Mouse (Mus musculus): ENCODE data around the gene Ppp2r1b.
"Not testable (repeated sequence)": the region's sequence is repeated elsewhere in the genome, so short reads cannot be mapped to it uniquely, and the experiment has no call there.

Gene Ppp2r1b

DNA sequence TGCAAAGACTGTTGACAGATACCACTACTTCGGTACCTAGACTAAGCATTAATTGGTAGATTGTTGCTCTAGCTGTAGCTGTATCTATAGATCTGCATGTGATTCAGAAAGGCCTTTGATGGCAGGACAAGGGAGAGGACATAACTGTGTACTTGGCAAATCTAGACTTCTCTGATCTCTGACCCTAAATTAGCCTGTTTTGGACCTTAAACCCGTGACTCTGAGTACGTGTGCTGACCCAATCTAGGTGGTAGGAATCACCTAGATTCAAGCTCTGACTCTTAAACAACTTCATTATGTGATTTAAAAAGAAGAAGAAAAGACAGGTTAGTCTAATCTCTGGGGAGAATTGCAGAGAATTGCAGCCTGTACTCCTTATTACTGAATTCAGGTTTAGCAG is at the start of gene Ppp2r1b:
TSS of gene Ppp2r1b (plus strand) at position 221 of the 400 bp plus-strand sequence.
- DNase-seq (ENCODE audit: low read depth, low spot score): no peak

DNA sequence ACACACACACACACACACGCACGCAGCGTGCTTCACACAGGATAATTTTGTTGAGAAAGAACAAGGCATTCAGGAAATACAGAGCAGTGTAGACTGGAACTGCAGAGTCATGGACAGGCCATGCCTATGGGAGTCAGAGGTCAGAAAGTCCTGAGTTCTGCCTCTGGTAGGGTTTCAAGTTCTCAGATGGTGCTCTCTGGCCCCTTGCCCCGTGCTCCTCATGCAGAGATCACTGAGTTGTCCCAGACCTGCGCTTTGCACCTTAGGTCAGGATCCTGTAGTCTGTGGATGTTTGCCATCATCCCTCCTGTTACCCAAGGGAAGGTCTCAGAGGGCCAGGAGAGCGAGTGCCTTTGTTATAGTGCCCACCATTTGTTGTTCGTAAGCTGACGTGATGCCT is 48.3 kb upstream of the Ppp2r1b start:
- DNase-seq (ENCODE audit: low read depth, low spot score): no peak

DNA sequence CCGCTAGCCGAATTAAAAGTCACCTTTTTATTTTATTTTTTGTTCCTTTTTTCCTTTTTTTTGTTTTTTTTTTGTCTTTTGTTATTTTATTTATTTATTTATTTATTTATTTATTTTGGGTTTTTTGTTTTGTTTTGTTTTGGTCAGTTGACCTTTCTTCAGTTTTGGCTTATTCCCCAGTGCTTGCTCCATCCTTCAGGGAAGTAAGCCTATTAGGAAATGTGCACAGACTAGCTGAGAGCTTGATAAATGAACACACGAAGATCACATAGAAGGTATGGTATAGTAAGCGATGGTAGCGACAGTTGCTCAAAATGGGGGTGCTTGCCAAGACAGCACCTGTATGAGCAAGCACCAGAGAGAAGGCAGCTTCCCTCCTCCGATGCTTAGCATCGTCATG is 47.5 kb upstream of the Ppp2r1b start:
- DNase-seq (ENCODE audit: low read depth, low spot score): no peak

DNA sequence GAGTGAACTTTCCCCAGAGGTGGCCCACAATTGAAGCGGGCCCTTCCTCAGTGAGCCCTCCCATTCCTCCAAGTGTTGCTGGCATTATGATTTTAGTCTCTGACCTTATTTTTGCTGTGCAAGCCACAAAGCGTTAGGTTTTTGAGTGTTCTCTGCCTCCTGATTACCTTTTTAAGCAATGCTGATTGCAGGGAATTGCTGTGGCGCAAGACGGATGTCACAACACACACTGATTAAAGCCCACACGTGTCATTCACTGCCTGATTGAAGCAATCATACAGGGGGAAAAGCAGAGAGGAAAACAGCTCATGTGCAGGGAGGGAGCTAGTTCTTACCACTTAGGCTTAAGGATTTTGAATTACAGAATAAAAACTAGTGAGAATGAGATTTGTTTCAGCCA is 46.7 kb upstream of the Ppp2r1b start:
- peak; percentile 31 for DNase-seq (ENCODE audit: low read depth, low spot score)

DNA sequence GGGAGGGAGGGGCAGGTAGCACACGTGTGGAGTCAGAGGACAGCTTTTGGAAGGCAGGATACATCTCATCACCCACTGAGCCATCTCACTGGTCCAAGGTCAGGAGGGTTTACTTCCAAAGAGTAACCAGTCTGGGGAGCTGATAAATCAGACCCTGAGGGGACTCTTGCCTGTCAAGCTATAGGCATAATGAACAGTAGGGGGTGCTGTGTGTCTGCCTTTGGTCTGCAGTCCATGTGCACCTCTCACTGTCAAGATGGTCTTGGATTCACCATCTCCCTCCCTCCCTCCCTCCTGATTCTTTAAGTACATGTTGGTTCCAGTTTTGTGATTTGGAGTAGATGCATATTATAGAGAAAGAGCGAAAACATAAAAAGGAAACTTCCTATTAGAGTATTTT is 44.1 kb upstream of the Ppp2r1b start:
- DNase-seq (ENCODE audit: low read depth, low spot score): peak; percentile 76

DNA sequence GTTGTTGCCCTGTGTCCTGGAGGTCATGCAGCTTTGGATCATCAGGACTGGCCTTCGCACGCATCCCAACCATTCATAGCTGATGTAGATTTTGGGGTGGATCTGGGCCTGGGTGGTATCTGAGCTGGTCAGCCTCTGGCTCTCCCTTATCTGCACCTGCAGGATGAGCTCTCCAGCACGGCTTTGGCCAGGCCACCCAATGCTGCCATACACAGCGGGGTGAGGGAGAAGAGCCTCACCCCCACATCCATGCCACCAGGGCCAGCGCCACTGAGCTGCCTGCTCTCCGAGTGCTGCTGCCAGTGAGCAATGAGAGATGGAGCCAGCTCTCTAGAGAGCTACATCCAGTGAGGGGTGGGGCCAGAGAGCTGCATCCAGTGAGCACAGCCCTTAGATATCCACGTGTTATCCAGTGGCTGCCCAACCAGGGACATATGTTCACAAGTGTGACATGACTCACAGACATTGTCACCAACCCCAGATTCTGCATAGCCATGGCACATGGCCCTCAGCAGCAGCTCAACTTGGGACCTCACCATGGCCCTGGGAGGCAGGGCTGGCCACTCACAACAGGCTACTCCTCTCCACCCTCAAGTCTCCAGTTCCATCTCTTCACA is 41.9 kb upstream of the Ppp2r1b start:
- DNase-seq (ENCODE audit: low read depth, low spot score): no peak

DNA sequence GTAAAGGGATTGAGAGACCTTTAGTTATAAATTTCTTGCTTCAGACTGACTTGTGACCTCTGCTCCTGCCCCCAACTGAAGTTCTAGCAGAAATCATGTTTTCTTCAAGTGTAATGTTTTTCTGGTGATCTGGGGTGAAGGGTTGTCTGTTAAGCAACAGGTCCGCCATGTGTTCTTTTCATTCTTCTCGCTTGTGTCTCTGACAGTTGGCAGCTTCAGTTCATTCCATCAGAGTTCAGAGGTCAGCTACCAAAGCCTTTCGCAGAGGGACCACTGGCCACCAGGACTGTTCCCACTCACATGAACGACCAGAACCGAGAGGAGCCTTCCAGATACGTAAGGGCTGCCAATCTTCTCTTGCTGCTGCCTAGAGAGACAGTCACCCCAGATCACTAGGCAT is 36.6 kb upstream of the Ppp2r1b start:
- no peak for DNase-seq (ENCODE audit: low read depth, low spot score)

DNA sequence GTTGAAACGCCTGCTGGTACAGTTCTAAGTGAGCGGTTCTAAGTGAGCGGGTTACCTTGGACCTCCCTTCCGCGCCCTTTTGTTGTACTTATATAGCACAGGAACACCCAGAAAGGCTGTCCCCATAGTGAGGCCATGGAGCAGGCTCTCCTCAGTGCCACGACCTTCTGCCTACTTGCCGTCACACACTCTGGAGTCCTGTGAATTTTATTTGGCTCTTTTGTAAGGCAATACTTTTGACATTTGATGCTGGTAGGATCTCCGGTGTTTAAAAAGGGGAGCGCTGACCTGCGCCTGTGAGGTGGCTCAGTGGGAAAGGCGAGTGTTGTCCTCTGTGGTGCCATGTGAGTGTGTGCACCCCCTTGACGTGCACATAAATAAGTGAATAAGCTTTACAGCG is 36.0 kb upstream of the Ppp2r1b start:
- DNase-seq (ENCODE audit: low read depth, low spot score): no peak

DNA sequence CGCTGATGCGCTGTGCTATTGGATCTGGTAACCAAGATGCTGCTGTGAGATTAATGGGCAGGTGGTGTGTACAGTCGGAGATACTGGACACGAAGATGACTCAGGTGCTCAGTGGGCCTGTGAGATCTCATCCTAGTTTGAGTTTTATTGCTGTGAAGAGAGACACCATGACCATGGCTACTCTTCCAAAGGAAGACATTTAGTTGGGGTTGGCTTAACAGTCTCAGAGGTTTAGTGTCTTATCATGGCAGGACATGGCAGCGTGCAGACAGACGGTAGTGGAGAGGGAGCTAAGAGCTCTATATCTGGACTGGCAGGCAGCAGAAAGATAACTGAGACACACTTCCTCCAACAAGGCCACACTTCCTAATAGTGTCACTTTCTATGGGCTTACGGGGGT is 33.9 kb upstream of the Ppp2r1b start:
- no peak for DNase-seq (ENCODE audit: low read depth, low spot score)

DNA sequence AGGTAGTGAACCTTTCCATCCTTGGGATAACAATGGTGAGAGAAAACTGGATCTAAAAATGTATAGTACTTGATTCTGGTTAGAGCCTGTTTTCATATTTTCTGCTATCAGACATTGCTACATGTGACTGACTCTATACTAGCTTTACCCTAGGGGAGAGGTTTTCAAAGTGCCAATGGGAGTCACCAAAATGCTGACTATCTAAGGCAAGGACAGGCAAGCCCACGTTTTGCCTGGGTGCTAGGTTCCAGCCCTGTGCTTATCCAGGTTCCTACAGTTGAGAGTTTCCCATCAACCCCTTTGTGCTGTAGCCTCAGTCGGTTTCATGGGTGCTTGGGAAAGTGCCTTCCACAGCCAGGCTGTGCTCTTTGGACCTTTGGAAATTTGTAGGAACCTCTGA is 33.4 kb upstream of the Ppp2r1b start:
- no peak for DNase-seq (ENCODE audit: low read depth, low spot score)

DNA sequence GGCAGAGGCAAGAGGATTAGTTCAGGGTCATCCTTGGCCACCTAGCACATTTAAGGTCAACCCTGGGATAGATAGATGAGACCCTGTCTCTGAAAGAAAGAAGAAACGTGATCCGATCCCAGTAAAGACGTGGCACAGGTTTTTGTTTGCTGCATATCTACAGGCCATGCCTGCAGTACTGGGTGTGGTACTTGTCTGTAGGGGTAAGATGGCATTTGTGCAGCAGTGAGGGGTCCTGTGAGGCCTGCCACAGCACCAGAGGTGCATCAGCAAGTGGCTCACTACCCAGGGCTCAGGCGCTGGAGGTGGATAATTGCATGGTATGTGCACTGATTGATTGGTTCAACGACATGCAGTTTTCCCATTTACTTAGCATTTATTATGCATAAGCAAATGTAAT is 31.3 kb upstream of the Ppp2r1b start:
- DNase-seq (ENCODE audit: low read depth, low spot score): no peak

DNA sequence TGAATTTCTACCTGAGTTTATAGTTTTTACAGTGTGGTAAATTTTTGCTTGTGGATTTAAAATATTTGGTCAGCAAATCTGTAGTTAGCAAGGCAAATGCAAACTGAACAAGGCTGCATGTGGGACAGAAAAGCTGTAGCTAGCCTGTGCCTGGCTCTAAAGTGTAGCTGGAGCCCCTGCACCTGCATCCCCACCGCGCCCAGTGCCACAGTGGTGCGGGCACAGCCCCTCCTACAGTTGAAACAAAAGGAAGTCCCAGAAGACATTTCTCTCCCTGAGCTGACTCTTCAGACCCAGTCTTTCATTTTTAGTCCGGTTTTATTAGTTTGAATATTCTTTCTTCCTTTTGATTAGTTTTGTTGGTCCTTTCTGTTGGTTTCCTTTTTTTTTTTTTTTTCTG is 29.4 kb upstream of the Ppp2r1b start:
- DNase-seq (ENCODE audit: low read depth, low spot score): no peak

DNA sequence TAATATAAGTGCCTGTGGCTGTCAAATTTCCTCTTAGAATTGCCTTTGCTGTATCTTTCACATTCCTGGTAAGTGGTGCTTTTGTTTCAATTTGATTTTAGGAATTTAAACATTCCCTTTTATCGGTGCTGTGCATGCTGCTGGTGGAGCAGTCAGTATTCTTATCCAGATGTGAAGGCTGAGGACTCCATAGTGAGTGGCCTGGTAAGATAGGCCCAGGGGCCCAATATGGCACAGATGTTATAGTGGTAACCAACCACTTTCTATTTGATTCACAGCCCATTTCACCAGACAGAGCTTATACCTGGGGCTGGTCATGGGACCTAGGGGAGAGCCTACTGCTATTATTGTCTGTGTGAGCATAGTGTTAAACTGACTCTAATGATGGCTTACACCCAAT is 28.6 kb upstream of the Ppp2r1b start:
- DNase-seq (ENCODE audit: low read depth, low spot score): no peak

DNA sequence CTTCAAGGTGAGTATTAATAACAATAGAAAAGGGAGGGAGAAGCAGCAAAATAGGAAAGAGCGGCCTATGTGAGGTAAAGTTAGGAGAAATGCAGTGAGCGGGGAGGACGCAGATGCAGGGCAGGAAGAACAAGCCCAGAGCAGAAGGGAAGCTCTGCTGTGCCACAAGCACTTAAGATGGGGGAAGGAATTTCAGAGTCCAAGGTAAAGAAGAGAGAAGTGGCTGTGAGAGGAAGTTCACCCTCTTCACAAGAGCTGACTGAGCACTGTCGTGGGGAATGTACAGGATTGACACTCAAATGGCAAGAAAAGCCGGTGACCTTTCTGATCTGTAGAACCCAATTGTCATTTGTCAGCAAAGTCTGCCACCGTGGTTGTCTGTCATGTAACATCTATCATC is 27.1 kb upstream of the Ppp2r1b start:
- DNase-seq (ENCODE audit: low read depth, low spot score): peak; percentile 14

DNA sequence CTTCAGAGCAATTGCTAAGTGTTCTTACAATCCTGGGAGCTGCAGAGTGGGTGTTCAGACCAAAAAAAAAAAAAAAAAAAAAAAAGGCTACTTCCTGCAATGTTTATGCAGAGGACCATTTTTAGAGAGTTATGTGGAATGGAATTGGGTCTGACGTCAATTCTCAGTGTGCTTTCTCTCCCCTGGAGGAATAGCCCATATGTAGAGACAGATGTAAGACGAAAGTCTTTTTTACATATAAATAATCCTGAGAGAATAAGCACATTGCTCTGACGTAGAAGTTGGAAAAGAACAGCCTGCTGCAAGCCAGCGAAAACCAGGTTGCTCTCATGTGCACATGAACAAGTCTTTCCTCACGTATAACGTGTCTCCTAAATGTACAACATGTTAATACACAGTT is 25.4 kb upstream of the Ppp2r1b start:
- peak; percentile 81 for DNase-seq (ENCODE audit: low read depth, low spot score)

DNA sequence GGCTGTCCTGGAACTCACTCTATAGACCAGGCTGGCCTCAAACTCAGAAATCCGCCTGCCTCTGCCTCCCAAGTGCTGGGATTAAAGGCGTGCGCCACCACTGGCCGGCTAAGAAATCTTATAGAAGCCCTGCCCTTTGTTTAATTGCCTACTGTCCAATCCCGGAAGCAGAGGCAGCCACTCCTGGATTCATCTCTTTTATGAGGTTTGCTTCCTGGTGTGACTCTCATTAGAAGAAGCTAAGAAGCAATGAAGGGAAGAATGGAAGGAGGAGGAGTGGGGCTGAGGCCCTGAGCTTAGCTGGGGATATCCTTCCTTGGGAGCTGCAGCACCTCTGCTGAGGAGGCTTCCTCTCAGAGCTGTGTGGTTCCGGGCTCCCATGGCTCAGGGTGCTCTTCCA is 23.4 kb upstream of the Ppp2r1b start:
- DNase-seq (ENCODE audit: low read depth, low spot score): no peak

DNA sequence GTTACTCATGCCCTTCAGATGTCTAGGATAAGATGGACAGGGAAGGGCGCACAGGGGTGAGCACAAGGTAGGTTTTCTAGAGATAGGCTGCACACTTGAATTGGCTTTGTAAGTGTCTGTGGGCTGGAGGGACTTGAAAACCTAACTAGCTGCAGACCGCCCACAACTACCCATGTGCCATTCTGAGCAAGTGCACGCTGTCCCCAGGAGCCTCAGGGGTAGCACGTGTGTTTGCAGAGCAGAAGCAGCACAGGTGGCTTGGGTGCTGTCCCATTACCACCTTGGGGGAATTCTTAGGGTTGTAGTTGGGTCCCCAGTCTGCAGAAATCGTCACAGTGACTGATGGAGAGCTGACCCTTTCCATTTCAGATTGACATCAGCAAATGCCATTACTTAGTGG is 22.9 kb upstream of the Ppp2r1b start:
- DNase-seq (ENCODE audit: low read depth, low spot score): peak; percentile 42

DNA sequence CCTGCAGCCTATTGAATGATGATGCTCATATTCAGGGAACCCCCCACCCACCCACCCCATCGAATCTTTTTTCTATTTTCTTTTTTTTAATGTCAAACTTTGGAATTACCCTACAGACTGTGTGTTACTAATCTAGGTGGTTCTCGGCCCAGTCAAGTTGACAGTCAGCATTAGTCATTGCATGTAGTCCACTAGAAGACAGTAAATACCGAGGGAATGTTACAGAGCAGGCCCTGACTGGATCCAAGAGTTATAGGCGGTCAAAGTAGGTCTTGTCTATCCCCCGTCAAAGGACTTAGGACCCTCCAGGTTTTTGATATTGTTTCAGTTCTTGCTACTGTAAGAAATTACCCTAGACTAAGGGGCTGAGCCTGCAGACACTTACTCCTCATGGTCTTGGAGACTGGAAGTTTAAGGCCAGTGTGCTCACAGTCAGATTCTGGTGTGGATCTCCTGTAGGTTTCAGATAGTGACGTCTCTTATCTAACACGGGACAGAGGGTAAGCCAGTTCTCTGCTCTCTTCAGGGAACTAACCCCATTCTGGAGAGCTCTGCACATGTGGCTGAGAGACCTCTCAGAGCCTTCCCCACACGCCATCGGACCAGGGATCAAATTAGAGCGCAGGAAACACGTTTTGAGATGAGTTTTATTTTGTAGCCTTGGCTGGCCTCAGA is 21.2 kb upstream of the Ppp2r1b start:
- DNase-seq (ENCODE audit: low read depth, low spot score): no peak

DNA sequence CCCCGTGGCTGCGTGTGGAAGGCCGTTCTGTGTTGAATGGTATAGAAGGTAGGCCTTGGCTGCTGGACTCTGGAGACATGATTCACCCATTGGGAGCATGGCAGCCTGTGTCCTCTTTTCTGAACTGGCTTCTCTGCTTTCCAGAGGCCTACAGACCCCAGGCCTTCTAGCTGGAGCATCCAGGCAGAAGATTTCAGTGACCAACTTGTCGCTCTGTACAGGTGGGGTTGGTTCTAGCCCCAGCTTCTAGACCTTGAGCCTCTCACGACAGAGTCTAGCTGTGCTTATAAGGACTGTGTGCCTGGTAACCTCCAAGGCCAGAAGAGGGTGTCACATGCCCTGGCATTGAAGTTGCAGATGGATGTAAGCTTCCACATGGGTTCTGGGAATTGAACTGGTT is 13.6 kb upstream of the Ppp2r1b start:
- DNase-seq (ENCODE audit: low read depth, low spot score): no peak

DNA sequence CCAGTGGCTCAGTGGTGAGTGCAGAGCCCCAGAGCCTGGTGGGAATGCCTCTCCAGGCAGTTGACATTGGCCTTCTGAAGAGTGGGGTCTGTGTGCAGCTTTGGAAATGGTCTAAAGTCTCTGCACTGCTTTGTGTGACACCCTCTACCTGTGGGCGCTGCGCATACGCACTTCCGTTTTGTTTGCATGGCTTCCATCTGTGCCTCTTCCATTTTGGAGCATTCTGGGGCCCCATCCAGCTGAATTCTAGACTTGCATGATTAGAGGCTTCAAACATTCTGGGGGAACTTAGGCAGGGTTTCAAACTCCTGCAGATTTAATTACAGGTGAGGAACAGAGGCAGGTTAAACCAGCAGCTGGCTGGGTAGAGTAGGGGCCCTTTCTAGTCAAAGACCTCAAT is 12.9 kb upstream of the Ppp2r1b start:
- DNase-seq (ENCODE audit: low read depth, low spot score): peak; percentile 48

DNA sequence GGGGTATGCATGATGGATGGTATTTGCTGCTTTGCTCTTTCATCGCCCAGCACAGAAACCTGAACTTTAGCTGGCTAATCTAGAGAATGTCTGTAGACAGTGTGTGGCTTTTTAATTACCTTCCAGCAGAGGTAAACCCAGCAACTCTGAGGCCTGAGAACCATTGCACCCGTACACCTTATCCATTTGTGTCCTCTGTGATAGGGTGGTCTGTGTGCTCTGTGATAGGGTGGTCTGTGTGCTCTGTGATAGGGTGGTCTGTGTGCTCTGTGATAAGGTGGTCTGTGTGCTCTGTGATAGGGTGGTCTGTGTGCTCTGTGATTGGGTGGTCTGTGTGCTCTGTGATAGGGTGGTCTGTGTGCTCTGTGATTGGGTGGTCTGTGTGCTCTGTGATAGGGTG is 12.5 kb upstream of the Ppp2r1b start:
- DNase-seq (ENCODE audit: low read depth, low spot score): not testable (repeated sequence)

DNA sequence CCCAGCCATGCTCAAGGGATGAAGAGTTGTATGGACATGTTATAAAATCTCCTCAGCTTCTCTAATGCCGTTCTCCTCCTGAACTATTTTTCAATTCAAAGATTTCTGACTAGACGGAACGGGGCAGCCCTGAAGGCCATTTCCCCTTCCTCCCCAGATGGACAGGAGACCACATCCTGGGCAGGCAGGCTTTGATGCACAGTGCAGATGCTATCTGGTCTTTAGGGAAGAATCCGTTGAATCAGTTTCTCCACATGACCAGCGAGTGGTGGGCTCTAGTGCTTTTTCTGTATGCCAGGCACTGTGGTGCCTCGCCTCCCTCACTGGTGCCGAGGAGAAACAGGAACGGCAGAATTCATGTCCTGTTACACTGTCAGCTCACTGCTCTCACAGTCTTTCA is 11.3 kb upstream of the Ppp2r1b start:
- DNase-seq (ENCODE audit: low read depth, low spot score): no peak

DNA sequence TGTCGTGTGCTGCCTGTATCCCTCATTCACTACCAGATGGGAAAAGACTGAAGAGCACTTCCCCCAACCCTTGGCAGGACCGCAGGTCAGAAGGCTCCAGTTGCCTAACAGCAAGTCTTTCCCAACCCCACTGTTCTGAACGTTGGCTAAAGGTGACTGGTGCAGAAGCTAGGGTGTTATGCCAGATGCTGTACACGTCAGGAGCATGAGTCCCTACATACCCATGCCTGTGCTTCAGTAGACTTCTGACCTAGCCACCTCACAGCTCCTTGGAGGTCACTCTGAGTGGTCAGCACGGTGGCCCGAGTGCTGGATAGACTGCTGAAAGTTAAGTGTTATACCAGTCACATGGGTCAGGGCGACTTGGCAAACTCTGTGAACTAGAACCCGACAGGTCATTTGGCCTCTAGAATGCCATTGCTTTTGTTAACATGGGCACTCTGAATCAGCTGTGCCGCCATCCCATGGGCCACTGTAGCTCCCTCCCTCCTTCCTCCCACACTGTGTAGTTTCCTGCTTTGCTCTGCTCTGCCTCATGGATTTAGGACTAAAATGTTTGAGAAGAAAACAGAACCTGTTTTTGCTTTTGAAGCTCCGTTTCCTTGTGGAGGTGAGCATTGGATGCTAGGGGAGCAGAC is 9.9 kb upstream of the Ppp2r1b start:
- no peak for DNase-seq (ENCODE audit: low read depth, low spot score)
